Mouse (Mus musculus) MEL (cell line): ENCODE measurements around the gene Mthfd1l. TPM values are rescaled to one million over a fixed set of nuclear protein-coding genes. Genes with fewer than 3 reads are reported as not detected.

Experiments used
- DNase-seq: peaks from one replicate; pipeline ENCODE4 v3.0.0; 2011; ENCODE audit warnings: low read depth, low spot score
- H3K27ac ChIP-seq: 2 replicates; pipeline ENCODE4 v1.5.1; 2012; ENCODE audit warnings: low read depth, mild to moderate bottlenecking, control low read depth, low read length, moderate library complexity; ENCODE audit not compliant: control insufficient read depth
- H3K27me3 ChIP-seq, 2 experiments: fragments of 150-350 bp in 1 of 2; sonication (generic) in 1 of 2; 2 replicates each; pipeline ENCODE4 v1.6.1; 2012; ENCODE audit warnings: low read length in 2 of 2, mild to moderate bottlenecking in 2 of 2, improper control_type of control experiment in 1 of 2, moderate library complexity in 1 of 2; ENCODE audit not compliant: insufficient read depth in 2 of 2, control insufficient read depth in 1 of 2
- H3K36me3 ChIP-seq, 2 experiments: 2 replicates each; pipeline ENCODE4 v1.6.1; 2012 to 2014; ENCODE audit warnings: low read length in 2 of 2, improper control_type of control experiment in 1 of 2, inconsistent platforms in 1 of 2, mild to moderate bottlenecking in 1 of 2; ENCODE audit not compliant: insufficient read depth in 2 of 2, control insufficient read depth in 1 of 2
- H3K4me1 ChIP-seq, 2 experiments: fragments of 150-350 bp in 1 of 2; sonication (generic) in 1 of 2; 2 replicates each; pipeline ENCODE4 v1.6.1; 2012; ENCODE audit warnings: low read length in 2 of 2, improper control_type of control experiment in 1 of 2, mild to moderate bottlenecking in 1 of 2; ENCODE audit not compliant: insufficient read depth in 2 of 2, control insufficient read depth in 1 of 2
- H3K4me3 ChIP-seq, 2 experiments: fragments of 150-350 bp in 1 of 2; sonication (generic) in 1 of 2; 2 replicates each; pipeline ENCODE4 v1.5.1; 2012; ENCODE audit warnings: low read depth in 2 of 2, low read length in 2 of 2, mild to moderate bottlenecking in 2 of 2, moderate library complexity in 2 of 2, control low read depth in 1 of 2, improper control_type of control experiment in 1 of 2; ENCODE audit not compliant: control insufficient read depth in 1 of 2, insufficient read depth in 1 of 2
- H3K79me2 ChIP-seq: 2 replicates; pipeline ENCODE4 v1.6.1; 2012; ENCODE audit warnings: mild to moderate bottlenecking, low read length, moderate library complexity; ENCODE audit not compliant: control insufficient read depth, poor library complexity, insufficient read depth
- H3K9ac ChIP-seq: 2 replicates; pipeline ENCODE4 v1.6.1; 2012; ENCODE audit warnings: low read depth, mild to moderate bottlenecking, control low read depth, low read length, moderate library complexity; ENCODE audit not compliant: control insufficient read depth, poor library complexity, severe bottlenecking
- H3K9me3 ChIP-seq: fragments of 150-350 bp; sonication (generic); replicated peaks from 2 replicates; pipeline ENCODE4 v1.6.1; 2012; ENCODE audit warnings: mild to moderate bottlenecking, low read length, improper control_type of control experiment, moderate library complexity; ENCODE audit not compliant: insufficient read depth
- CHD2 ChIP-seq: IDR thresholded peaks from 2 replicates; pipeline ENCODE4 v1.6.1; 2011; ENCODE audit warnings: low read length, improper control_type of control experiment
- CTCF ChIP-seq, 3 experiments: IDR thresholded peaks in 2 of 3; conservative IDR thresholded peaks in 1 of 3; 2 replicates each; pipeline ENCODE4 v1.5.1; 2011 to 2012; ENCODE audit warnings: low read length in 3 of 3, low read depth in 2 of 3, mild to moderate bottlenecking in 2 of 3, improper control_type of control experiment in 1 of 3, inconsistent platforms in 1 of 3, mixed read lengths in 1 of 3, moderate library complexity in 1 of 3; ENCODE audit not compliant: control insufficient read depth in 1 of 3, insufficient read depth in 1 of 3, poor library complexity in 1 of 3, severe bottlenecking in 1 of 3
- ELF1 ChIP-seq: IDR thresholded peaks from 2 replicates; pipeline ENCODE4 v1.6.1; 2014; ENCODE audit warnings: low read depth, mild to moderate bottlenecking, inconsistent platforms, low read length, improper control_type of control experiment, moderate library complexity
- EP300 ChIP-seq, 2 experiments: IDR thresholded peaks; 2 replicates each; pipeline ENCODE4 v1.6.1; 2011; ENCODE audit warnings: improper control_type of control experiment in 2 of 2, low read length in 2 of 2, low read depth in 1 of 2, mild to moderate bottlenecking in 1 of 2
- ETS1 ChIP-seq: IDR thresholded peaks from 2 replicates; pipeline ENCODE4 v1.6.1; 2012; ENCODE audit warnings: low read depth, mild to moderate bottlenecking, inconsistent platforms, low read length, improper control_type of control experiment, moderate library complexity
- MAFK ChIP-seq: IDR thresholded peaks from 2 replicates; pipeline ENCODE4 v1.6.1; 2011; ENCODE audit warnings: low read depth, mild to moderate bottlenecking, low read length, improper control_type of control experiment, borderline replicate concordance
- MEF2A ChIP-seq: IDR thresholded peaks from 2 replicates; pipeline ENCODE4 v1.6.1; 2014; ENCODE audit warnings: low read depth, mild to moderate bottlenecking, inconsistent platforms, low read length, improper control_type of control experiment; ENCODE audit not compliant: poor library complexity, insufficient replicate concordance, severe bottlenecking; ENCODE audit errors: extremely low read depth
- MYB ChIP-seq: IDR thresholded peaks from 2 replicates; pipeline ENCODE4 v1.6.1; 2011; ENCODE audit warnings: mild to moderate bottlenecking, low read depth, low read length, improper control_type of control experiment
- MYC ChIP-seq: IDR thresholded peaks from 2 replicates; pipeline ENCODE4 v1.6.1; 2011; ENCODE audit warnings: low read depth, mild to moderate bottlenecking, low read length, improper control_type of control experiment, moderate library complexity
- NELFE ChIP-seq: IDR thresholded peaks from 2 replicates; pipeline ENCODE4 v1.6.1; 2011; ENCODE audit warnings: low read depth, low read length, improper control_type of control experiment
- NRF1 ChIP-seq: IDR thresholded peaks from 2 replicates; pipeline ENCODE4 v1.6.1; 2014; ENCODE audit warnings: low read depth, mild to moderate bottlenecking, inconsistent platforms, low read length, improper control_type of control experiment, moderate library complexity; ENCODE audit not compliant: poor library complexity, insufficient read depth, severe bottlenecking
- POLR2A ChIP-seq, 2 experiments: IDR thresholded peaks; 2 replicates each; pipeline ENCODE4 v1.6.1; 2011 to 2012; ENCODE audit warnings: low read length in 2 of 2, mild to moderate bottlenecking in 2 of 2, control low read depth in 1 of 2, improper control_type of control experiment in 1 of 2, low read depth in 1 of 2, moderate library complexity in 1 of 2; ENCODE audit not compliant: control insufficient read depth in 1 of 2, insufficient read depth in 1 of 2, poor library complexity in 1 of 2
- POLR2AphosphoS5 ChIP-seq: IDR thresholded peaks from 2 replicates; pipeline ENCODE4 v1.6.1; 2012; ENCODE audit warnings: low read depth, borderline replicate concordance, mild to moderate bottlenecking, inconsistent platforms, low read length, moderate library complexity, mixed read lengths
- RAD21 ChIP-seq: IDR thresholded peaks from 2 replicates; pipeline ENCODE4 v1.6.1; 2011; ENCODE audit warnings: mild to moderate bottlenecking, low read depth, low read length, improper control_type of control experiment
- RCOR1 ChIP-seq: IDR thresholded peaks from 2 replicates; pipeline ENCODE4 v1.6.1; 2012; ENCODE audit warnings: low read depth, mild to moderate bottlenecking, inconsistent platforms, low read length, improper control_type of control experiment
- SMC3 ChIP-seq: IDR thresholded peaks from 2 replicates; pipeline ENCODE4 v1.6.1; 2011; ENCODE audit warnings: low read depth, low read length, improper control_type of control experiment
- TBP ChIP-seq: IDR thresholded peaks from 2 replicates; pipeline ENCODE4 v1.8.0; 2011; ENCODE audit warnings: low read depth, low read length, improper control_type of control experiment
- TCF12 ChIP-seq: IDR thresholded peaks from 2 replicates; pipeline ENCODE4 v1.6.1; 2014; ENCODE audit warnings: low read depth, mild to moderate bottlenecking, inconsistent platforms, low read length, improper control_type of control experiment, moderate library complexity
- ZKSCAN1 ChIP-seq: IDR thresholded peaks from 2 replicates; pipeline ENCODE4 v1.6.1; 2012; ENCODE audit warnings: low read depth, mild to moderate bottlenecking, inconsistent platforms, low read length, improper control_type of control experiment, moderate library complexity
- ZNF384 ChIP-seq: IDR thresholded peaks from 2 replicates; pipeline ENCODE4 v1.6.1; 2012; ENCODE audit warnings: low read depth, mild to moderate bottlenecking, inconsistent platforms, low read length, improper control_type of control experiment
- polyA plus RNA-seq, 2 experiments: library from polyadenylated mRNA; stranded (reverse) in 1 of 2; unstranded in 1 of 2; fragments of >175 nt in 1 of 2; fragments of >200 nt in 1 of 2; gene quantifications; 2 replicates each; pipeline versions ENCODE4 v1.2.1 to v1.2.4; 2012; ENCODE audit warnings: low replicate concordance in 2 of 2, low read depth in 1 of 2; ENCODE audit not compliant: insufficient read length in 2 of 2, insufficient read depth in 1 of 2, missing spikeins in 1 of 2
- total RNA-seq: library from RNA; depleted of rRNA; stranded (reverse); fragments of 300-350 nt; gene quantifications from 2 replicates; pipeline ENCODE4 v1.2.3, GENCODE M21; 2012

The Mthfd1l gene
- total and polyA plus RNA-seq, 3 experiments = 43.1 to 1,097 (median 83.0) TPM

- Histone ChIP-seq H3K9ac (no peak overlapping the region), H3K4me1 (no peaks in the 10 kb centered on the region), H3K27me3 (peaks cover 0 to 2% of the 10 kb centered on the region in 2 experiments; a peak in 2 of 4 replicates), H3K9me3 (no peaks in the 10 kb centered on the region), H3K36me3 (no peaks in the 10 kb centered on the region), H3K79me2 (no peaks in the 10 kb centered on the region), H3K27ac (no peak overlapping the region), H3K4me3 (no peak overlapping the region)
- DNase-seq = peak; percentile 49
- no peak for TF ChIP-seq MYC
- peak; percentile 39 for TF ChIP-seq SMC3
- no peak for TF ChIP-seq MAFK
- TF ChIP-seq RAD21 = peak; percentile 56
- TF ChIP-seq CTCF (IDR thresholded peaks at IDR 0.05 in 2 of 3, conservative IDR thresholded peaks at IDR 0.05 in 1 of 3; ENCODE audit: control insufficient read depth in 1 of 3, insufficient read depth in 1 of 3, low read depth in 2 of 3, low read length in 3 of 3, poor library complexity in 1 of 3, severe bottlenecking in 1 of 3) = peak; percentile 44 to 65 (median 54)
- TF ChIP-seq ZNF384 = no peak
These were observed 14.3 kb upstream of the Mthfd1l start for GRCm38 (mm10) chr10:3958591-3958990.

- Histone ChIP-seq H3K79me2 (peaks cover 7% of the 10 kb centered on the region), H3K36me3 (peaks cover 0 to 7% of the 10 kb centered on the region in 2 experiments; a peak in 2 of 4 replicates), H3K9ac (no peak overlapping the region), H3K9me3 (no peaks in the 10 kb centered on the region), H3K4me3 (no peak overlapping the region), H3K4me1 (peaks cover 0 to 9% of the 10 kb centered on the region in 2 experiments; a peak in 2 of 4 replicates), H3K27ac (no peak overlapping the region), H3K27me3 (no peaks in the 10 kb centered on the region)
- TF ChIP-seq TCF12 = no peak
- no peak for TF ChIP-seq ELF1
- no peak for TF ChIP-seq MYB
- TF ChIP-seq ETS1 = no peak
- no peak for TF ChIP-seq TBP
- TF ChIP-seq POLR2A (IDR thresholded peaks at IDR 0.05; ENCODE audit: control insufficient read depth in 1 of 2, insufficient read depth in 1 of 2, low read depth in 1 of 2, low read length in 2 of 2, poor library complexity in 1 of 2) = no peak
- TF ChIP-seq EP300 (IDR thresholded peaks at IDR 0.05; ENCODE audit: low read depth in 1 of 2, low read length in 2 of 2) = no peak
- TF ChIP-seq CHD2 = no peak
- TF ChIP-seq RCOR1 = no peak
- no peak for TF ChIP-seq NRF1
- TF ChIP-seq MAFK = no peak
- no peak for TF ChIP-seq ZKSCAN1
- no peak for TF ChIP-seq MEF2A
- no peak for TF ChIP-seq NELFE
- no peak for TF ChIP-seq SMC3
- TF ChIP-seq ZNF384 = no peak
- no peak for TF ChIP-seq POLR2AphosphoS5
- no peak for DNase-seq
These were observed 3.9 kb upstream of the Mthfd1l start for GRCm38 (mm10) chr10:3969026-3969425.
